Mouse (Mus musculus): ENCODE measurements around the gene Ubxn1. TPM values are rescaled to one million over a fixed set of nuclear protein-coding genes. Genes with fewer than 3 reads are reported as not detected.
A peak's percentile ranks its signal among the peaks of the same experiment; 100 is the strongest.
"Not testable (repeated sequence)": the region's sequence is repeated elsewhere in the genome, so short reads cannot be mapped to it uniquely, and the experiment has no call there.

Gene Ubxn1
- 129 and 131 TPM in 2 replicates for polyA plus RNA-seq (2014; fragmentation: Nextera tagmentation; extraction: Ambion mirVana)

- Histone ChIP-seq H3K27me3 (ENCODE audit: control insufficient read depth, insufficient read depth, low read length) (no peaks in the 10 kb centered on the region), H3K27ac (peak within 1 kb of the TSS; percentile 83), H3K9me3 (ENCODE audit: control insufficient read depth, low read length) (no peaks in the 10 kb centered on the region), H3K4me3 (replicated peaks; ENCODE audit: low read length) (peak within 1 kb of the TSS; percentile 59), H3K4me1 (replicated peaks; ENCODE audit: control insufficient read depth, insufficient read depth, low read length) (peaks cover 10% of the 10 kb centered on the region; the same call in 1 of the 2 replicates), H3K4me2 (replicated peaks) (peak within 1 kb of the TSS; percentile 85), H3K36me3 (replicated peaks; ENCODE audit: control insufficient read depth, insufficient read depth) (peaks cover 35% of the 10 kb centered on the region), H3K9ac (peak within 1 kb of the TSS; percentile 77)
- ATAC-seq (ENCODE audit: low FRiP score) (peak; percentile 97), DNase-seq (ENCODE audit: low spot score) (peak; percentile 93)
- WGBS, result 1% methylated on average over 59 of the region's 59 CpGs
These were observed at the start of gene Ubxn1 for GRCm38 (mm10) chr19:8871267-8872186. TSS of gene Ubxn1 (plus strand) at chr19:8871496.

DNA sequence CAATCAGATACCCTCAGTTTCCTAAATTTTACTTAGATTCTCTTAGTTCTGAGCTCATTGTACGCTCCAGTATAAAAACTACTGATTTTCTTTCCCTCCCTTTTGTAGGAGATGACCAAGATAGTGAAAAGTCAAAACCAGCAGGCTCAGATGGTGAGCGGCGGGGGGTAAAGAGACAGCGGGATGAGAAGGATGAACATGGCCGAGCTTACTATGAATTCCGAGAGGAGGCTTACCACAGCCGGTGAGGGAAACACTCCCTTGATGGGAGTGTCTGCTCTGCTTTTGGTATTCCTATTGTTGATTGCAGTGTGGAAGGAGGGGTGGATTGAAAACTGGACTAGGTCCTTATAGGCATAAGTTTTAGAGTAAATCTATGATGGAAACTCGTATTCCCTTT lies 48.6 kb upstream of the Ubxn1 start:
- Histone ChIP-seq H3K27ac (no peak overlapping the region), H3K27me3 (ENCODE audit: control insufficient read depth, insufficient read depth, low read length) (no peaks in the 10 kb centered on the region), H3K36me3 (replicated peaks; ENCODE audit: control insufficient read depth, insufficient read depth) (peaks cover 51% of the 10 kb centered on the region), H3K4me3 (replicated peaks; ENCODE audit: low read length) (peak overlapping the region; percentile 90), H3K4me2 (replicated peaks) (peak overlapping the region; percentile 76), H3K4me1 (replicated peaks; ENCODE audit: control insufficient read depth, insufficient read depth, low read length) (peaks cover 34% of the 10 kb centered on the region), H3K9me3 (ENCODE audit: control insufficient read depth, low read length) (no peaks in the 10 kb centered on the region), H3K9ac (peak overlapping the region; percentile 90)
- no peak for ATAC-seq (ENCODE audit: low FRiP score)
- no peak for DNase-seq (ENCODE audit: low spot score)
- WGBS, result 65% methylated on average over 8 of the region's 8 CpGs

DNA sequence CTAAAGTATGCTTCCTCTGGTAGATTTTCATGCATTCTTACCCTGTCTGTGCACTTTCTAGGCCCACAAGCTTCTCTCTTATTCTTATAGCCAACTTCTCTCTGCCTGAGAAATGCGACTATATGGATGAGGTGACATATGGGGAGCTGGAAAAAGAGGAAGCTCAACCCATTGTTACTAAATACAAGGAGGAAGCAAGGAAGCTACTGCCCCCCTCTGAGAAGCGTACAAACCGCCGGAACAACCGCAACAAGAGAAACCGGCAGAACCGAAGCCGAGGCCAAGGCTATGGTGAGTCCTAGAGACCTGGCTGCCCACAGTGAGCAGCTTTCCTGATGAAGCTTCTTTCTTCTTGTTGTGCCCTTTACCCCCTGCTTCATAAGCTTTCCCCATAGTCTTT lies 41.6 kb upstream of the Ubxn1 start, which contains the start of gene AC129217.1:
TSS of gene AC129217.1 (plus strand) at position 114 of the 400 bp plus-strand sequence.
- no peaks in the 10 kb centered on the region for H3K4me1 ChIP-seq (replicated peaks; ENCODE audit: control insufficient read depth, insufficient read depth, low read length)
- 0 out of 2 replicates have a peak within 1 kb of the TSS, but pooled peaks have one; percentile 2 for H3K4me3 ChIP-seq (replicated peaks; ENCODE audit: low read length)
- no peaks in the 10 kb centered on the region for H3K27me3 ChIP-seq (ENCODE audit: control insufficient read depth, insufficient read depth, low read length)
- H3K4me2 ChIP-seq (replicated peaks), result no peak within 1 kb of the TSS
- ATAC-seq (ENCODE audit: low FRiP score) (no peak), DNase-seq (ENCODE audit: low spot score) (no peak)
- no peaks in the 10 kb centered on the region for H3K9me3 ChIP-seq (ENCODE audit: control insufficient read depth, low read length)
- peaks cover 100% of the 10 kb centered on the region for H3K36me3 ChIP-seq (replicated peaks; ENCODE audit: control insufficient read depth, insufficient read depth)
- H3K27ac ChIP-seq, result no peak within 1 kb of the TSS
- no peak within 1 kb of the TSS for H3K9ac ChIP-seq
- WGBS, result 92% methylated on average over 8 of the region's 8 CpGs

DNA sequence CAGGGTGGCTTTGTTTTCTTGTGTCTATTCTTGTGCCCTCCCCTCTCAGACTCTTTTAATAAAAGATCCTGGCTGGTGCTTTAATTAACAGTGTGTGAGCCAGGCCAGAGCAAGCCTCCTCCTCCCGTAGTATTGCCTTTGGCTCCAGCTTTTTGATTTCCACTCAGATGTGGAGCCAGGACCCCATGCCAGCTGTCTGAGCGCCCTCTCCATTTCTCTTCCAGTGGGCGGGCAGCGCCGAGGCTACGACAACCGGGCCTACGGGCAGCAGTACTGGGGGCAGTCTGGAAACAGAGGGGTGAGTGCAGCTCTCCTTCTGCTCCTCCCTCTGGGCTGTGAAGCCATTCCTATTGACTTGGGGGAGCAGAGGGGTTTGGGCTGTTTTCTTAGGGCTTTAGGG lies 40.6 kb upstream of the Ubxn1 start:
- no peaks in the 10 kb centered on the region for H3K27me3 ChIP-seq (ENCODE audit: control insufficient read depth, insufficient read depth, low read length)
- H3K9me3 ChIP-seq (ENCODE audit: control insufficient read depth, low read length), result no peaks in the 10 kb centered on the region
- H3K4me1 ChIP-seq (replicated peaks; ENCODE audit: control insufficient read depth, insufficient read depth, low read length), result no peaks in the 10 kb centered on the region
- no peak overlapping the region for H3K9ac ChIP-seq
- DNase-seq (ENCODE audit: low spot score) (no peak), ATAC-seq (ENCODE audit: low FRiP score) (no peak)
- H3K27ac ChIP-seq, result no peak overlapping the region
- no peak overlapping the region for H3K4me2 ChIP-seq (replicated peaks)
- H3K36me3 ChIP-seq (replicated peaks; ENCODE audit: control insufficient read depth, insufficient read depth), result peaks cover 99% of the 10 kb centered on the region
- no peak overlapping the region for H3K4me3 ChIP-seq (replicated peaks; ENCODE audit: low read length)
- 92% methylated on average over 8 of the region's 8 CpGs for WGBS

GRCm38 (mm10) chr19:8831262-8831661 lies 40.0 kb upstream of the Ubxn1 start:
- WGBS, result 77% methylated on average over 11 of the region's 11 CpGs
- Histone ChIP-seq H3K9me3 (ENCODE audit: control insufficient read depth, low read length) (no peaks in the 10 kb centered on the region), H3K4me3 (replicated peaks; ENCODE audit: low read length) (no peak overlapping the region), H3K27me3 (ENCODE audit: control insufficient read depth, insufficient read depth, low read length) (no peaks in the 10 kb centered on the region), H3K27ac (no peak overlapping the region), H3K4me2 (replicated peaks) (no peak overlapping the region), H3K9ac (no peak overlapping the region), H3K36me3 (replicated peaks; ENCODE audit: control insufficient read depth, insufficient read depth) (peaks cover 96% of the 10 kb centered on the region), H3K4me1 (replicated peaks; ENCODE audit: control insufficient read depth, insufficient read depth, low read length) (no peaks in the 10 kb centered on the region)
- DNase-seq (ENCODE audit: low spot score) (no peak), ATAC-seq (ENCODE audit: low FRiP score) (no peak)

GRCm38 (mm10) chr19:8832971-8833370 lies 38.3 kb upstream of the Ubxn1 start:
- ATAC-seq (ENCODE audit: low FRiP score), result no peak
- 94% methylated on average over 4 of the region's 4 CpGs for WGBS
- no peak overlapping the region for H3K27ac ChIP-seq
- peaks cover 79% of the 10 kb centered on the region for H3K36me3 ChIP-seq (replicated peaks; ENCODE audit: control insufficient read depth, insufficient read depth)
- H3K4me3 ChIP-seq (replicated peaks; ENCODE audit: low read length), result no peak overlapping the region
- no peaks in the 10 kb centered on the region for H3K27me3 ChIP-seq (ENCODE audit: control insufficient read depth, insufficient read depth, low read length)
- H3K4me2 ChIP-seq (replicated peaks), result no peak overlapping the region
- DNase-seq (ENCODE audit: low spot score), result no peak
- H3K9me3 ChIP-seq (ENCODE audit: control insufficient read depth, low read length), result no peaks in the 10 kb centered on the region
- H3K4me1 ChIP-seq (replicated peaks; ENCODE audit: control insufficient read depth, insufficient read depth, low read length), result no peaks in the 10 kb centered on the region
- no peak overlapping the region for H3K9ac ChIP-seq

DNA sequence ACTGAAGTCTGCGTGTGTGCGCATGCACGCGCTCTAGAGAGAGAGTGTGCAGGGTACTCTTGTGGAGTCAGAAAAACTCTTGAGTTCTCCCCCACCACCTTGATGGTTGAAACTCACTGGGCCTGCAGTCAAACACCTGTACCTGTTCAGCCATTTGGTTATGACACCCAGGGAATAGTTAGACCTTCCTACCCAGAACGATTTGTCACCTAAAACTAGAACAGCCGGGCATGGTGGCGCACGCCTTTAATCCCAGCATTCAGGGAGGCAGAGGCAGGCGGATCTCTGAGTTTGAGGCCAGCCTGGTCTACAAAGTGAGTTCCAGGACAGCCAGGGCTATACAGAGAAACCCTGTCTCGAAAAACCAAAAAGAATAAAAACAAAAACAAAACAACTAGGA lies 35.0 kb upstream of the Ubxn1 start:
- not testable (repeated sequence) for H3K9me3 ChIP-seq (ENCODE audit: control insufficient read depth, low read length); DNase-seq (ENCODE audit: low spot score); ATAC-seq (ENCODE audit: low FRiP score); H3K9ac ChIP-seq; H3K27me3 ChIP-seq (ENCODE audit: control insufficient read depth, insufficient read depth, low read length)
- Histone ChIP-seq H3K36me3 (replicated peaks; ENCODE audit: control insufficient read depth, insufficient read depth) (peaks cover 45% of the 10 kb centered on the region), H3K4me3 (replicated peaks; ENCODE audit: low read length) (peak overlapping the region; percentile 77; the same call in 1 of the 2 replicates), H3K4me2 (replicated peaks) (peak overlapping the region; percentile 66; the same call in 1 of the 2 replicates), H3K27ac (peak overlapping the region; percentile 96; the same call in 1 of the 2 replicates), H3K4me1 (replicated peaks; ENCODE audit: control insufficient read depth, insufficient read depth, low read length) (peaks cover 13% of the 10 kb centered on the region)
- 99% methylated on average over 10 of the region's 10 CpGs for WGBS

DNA sequence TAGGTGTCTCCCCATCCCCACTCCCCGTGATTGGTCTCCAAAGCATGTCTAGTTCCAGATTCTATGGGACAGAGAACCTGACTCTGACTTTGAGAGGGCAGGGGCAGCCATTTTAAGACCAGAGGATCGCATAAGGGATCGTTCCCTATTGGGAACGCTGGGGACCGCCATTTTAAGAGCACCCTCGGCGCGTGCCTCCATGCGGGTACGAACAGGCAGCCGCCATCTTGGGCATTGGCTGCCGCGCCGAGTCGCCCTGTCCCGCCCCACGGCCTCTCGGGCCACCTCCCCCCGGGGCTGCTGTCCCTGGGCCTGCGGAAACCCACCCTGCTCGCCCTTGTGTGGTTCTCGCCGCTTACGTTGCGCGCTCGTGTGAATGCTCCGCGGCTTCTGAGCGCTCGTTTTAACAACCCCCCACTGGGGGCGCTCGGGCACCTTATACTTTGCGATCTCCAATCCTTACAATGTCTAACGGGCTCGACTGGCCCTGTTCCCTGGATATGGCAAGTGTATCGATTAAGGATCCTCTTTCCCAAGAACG lies 34.0 kb upstream of the Ubxn1 start, which contains the start of gene Bscl2:
TSS of gene Bscl2 (plus strand) at position 217 of the 541 bp plus-strand sequence.
- Histone ChIP-seq H3K4me3 (replicated peaks; ENCODE audit: low read length) (peak within 1 kb of the TSS; percentile 77), H3K4me2 (replicated peaks) (peak within 1 kb of the TSS; percentile 66), H3K27me3 (ENCODE audit: control insufficient read depth, insufficient read depth, low read length) (no peaks in the 10 kb centered on the region), H3K9me3 (ENCODE audit: control insufficient read depth, low read length) (no peaks in the 10 kb centered on the region), H3K36me3 (replicated peaks; ENCODE audit: control insufficient read depth, insufficient read depth) (peaks cover 41% of the 10 kb centered on the region), H3K4me1 (replicated peaks; ENCODE audit: control insufficient read depth, insufficient read depth, low read length) (peaks cover 13% of the 10 kb centered on the region), H3K9ac (peak within 1 kb of the TSS; percentile 94), H3K27ac (peak within 1 kb of the TSS; percentile 96)
- DNase-seq (ENCODE audit: low spot score), result peak; percentile 83
- WGBS, result under 1% methylated on average over 35 of the region's 38 CpGs
- ATAC-seq (ENCODE audit: low FRiP score), result peak; percentile 64

DNA sequence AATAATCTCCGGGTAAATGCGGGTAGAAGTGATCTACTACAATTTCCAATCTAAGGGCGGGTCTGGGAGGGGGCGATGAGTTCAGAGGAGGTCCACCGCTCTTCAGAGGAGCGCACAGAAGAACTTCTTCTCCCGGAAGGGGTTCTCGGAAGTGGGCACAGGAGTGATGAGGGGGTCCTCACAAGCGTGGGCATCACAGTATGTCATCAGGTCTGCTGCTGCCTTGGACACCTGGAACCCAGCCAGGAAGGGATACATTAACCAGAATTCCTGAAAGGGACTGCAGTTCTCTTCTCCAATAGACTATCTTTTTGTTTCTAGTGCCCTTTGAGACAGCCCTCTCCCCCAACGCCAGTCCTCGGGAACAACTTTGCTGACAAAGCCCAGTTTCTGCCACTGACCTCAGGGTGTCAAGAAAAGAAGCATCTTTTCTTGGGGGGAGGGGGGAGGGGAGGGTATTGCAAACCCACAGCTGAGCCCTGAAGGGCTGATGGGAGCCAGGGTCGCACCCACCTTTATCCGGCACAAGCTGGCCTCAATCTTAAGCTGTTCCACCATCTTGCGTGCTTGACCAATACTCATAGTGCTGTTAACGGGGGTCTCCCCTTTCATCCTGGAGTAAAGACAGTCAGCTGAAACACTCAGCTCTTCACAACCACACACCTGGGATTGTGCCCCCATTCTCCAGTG lies 33.1 kb upstream of the Ubxn1 start:
- Histone ChIP-seq H3K9ac (peak overlapping the region; percentile 94), H3K9me3 (ENCODE audit: control insufficient read depth, low read length) (no peaks in the 10 kb centered on the region), H3K4me3 (replicated peaks; ENCODE audit: low read length) (peak overlapping the region; percentile 77), H3K27ac (peak overlapping the region; percentile 96), H3K4me1 (replicated peaks; ENCODE audit: control insufficient read depth, insufficient read depth, low read length) (peaks cover 13% of the 10 kb centered on the region), H3K4me2 (replicated peaks) (peak overlapping the region; percentile 66), H3K36me3 (replicated peaks; ENCODE audit: control insufficient read depth, insufficient read depth) (peaks cover 39% of the 10 kb centered on the region), H3K27me3 (ENCODE audit: control insufficient read depth, insufficient read depth, low read length) (no peaks in the 10 kb centered on the region)
- DNase-seq (ENCODE audit: low spot score) (peak; percentile 46), ATAC-seq (ENCODE audit: low FRiP score) (no peak)
- WGBS, result 11% methylated on average over 15 of the region's 15 CpGs

All from hindbrain, embryonic 14.5 days (tissue).